Mouse (Mus musculus): ENCODE data around the gene Twf2. TPM values are rescaled to one million over a fixed set of nuclear protein-coding genes. Genes with fewer than 3 reads are reported as not detected.
A peak's percentile ranks its signal among the peaks of the same experiment; 100 is the strongest.

Gene Twf2
- polyA plus RNA-seq, 1 experiment from 2014 or later: 54.8 TPM

- H3K27ac ChIP-seq (replicated peaks): no peak overlapping the region
- ATAC-seq (replicated peaks): no peak
- no peak overlapping the region for H3K4me3 ChIP-seq
- H3K4me1 ChIP-seq: no peaks in the 10 kb centered on the region
- no peaks in the 10 kb centered on the region for H3K9me3 ChIP-seq
- no peak overlapping the region for H3K9ac ChIP-seq (replicated peaks)
- no peaks in the 10 kb centered on the region for H3K27me3 ChIP-seq
- H3K36me3 ChIP-seq: peaks cover 98% of the 10 kb centered on the region
- 93% methylated on average over 5 of the region's 5 CpGs for WGBS
- no peak overlapping the region for H3K4me2 ChIP-seq (replicated peaks)
Observed at GRCm38 (mm10) chr9:106183996-106184395, 18.9 kb upstream of the Twf2 start.

GRCm38 (mm10) chr9:106191355-106191754 is 11.6 kb upstream of the Twf2 start:
- 97% methylated on average over 1 of the region's 1 CpGs for WGBS
- Histone ChIP-seq H3K27ac (replicated peaks) (no peak overlapping the region), H3K9me3 (no peaks in the 10 kb centered on the region), H3K4me1 (no peaks in the 10 kb centered on the region), H3K4me2 (replicated peaks) (no peak overlapping the region), H3K36me3 (peaks cover 55% of the 10 kb centered on the region), H3K4me3 (no peak overlapping the region), H3K27me3 (no peaks in the 10 kb centered on the region), H3K9ac (replicated peaks) (no peak overlapping the region)
- no peak for ATAC-seq (replicated peaks)

- 93% methylated on average over 8 of the region's 8 CpGs for WGBS
- no peak for ATAC-seq (replicated peaks)
- H3K9me3 ChIP-seq: no peaks in the 10 kb centered on the region
- no peaks in the 10 kb centered on the region for H3K4me1 ChIP-seq
- no peak overlapping the region for H3K27ac ChIP-seq (replicated peaks)
- H3K4me2 ChIP-seq (replicated peaks): no peak overlapping the region
- H3K27me3 ChIP-seq: no peaks in the 10 kb centered on the region
- no peak overlapping the region for H3K4me3 ChIP-seq
- H3K9ac ChIP-seq (replicated peaks): no peak overlapping the region
- peaks cover 48% of the 10 kb centered on the region for H3K36me3 ChIP-seq
Observed at GRCm38 (mm10) chr9:106192024-106192423, 10.9 kb upstream of the Twf2 start.

GRCm38 (mm10) chr9:106192998-106193397 is 9.9 kb upstream of the Twf2 start:
- Histone ChIP-seq H3K9me3 (no peaks in the 10 kb centered on the region), H3K9ac (replicated peaks) (no peak overlapping the region), H3K4me1 (no peaks in the 10 kb centered on the region), H3K4me2 (replicated peaks) (no peak overlapping the region), H3K4me3 (no peak overlapping the region), H3K27ac (replicated peaks) (no peak overlapping the region), H3K27me3 (no peaks in the 10 kb centered on the region), H3K36me3 (peaks cover 39% of the 10 kb centered on the region)
- ATAC-seq (replicated peaks): no peak
- 97% methylated on average over 1 of the region's 1 CpGs for WGBS

GRCm38 (mm10) chr9:106193930-106194807 is 8.7 kb upstream of the Twf2 start:
- H3K36me3 ChIP-seq: peaks cover 27% of the 10 kb centered on the region
- 91% methylated on average over 8 of the region's 8 CpGs for WGBS
- no peak for ATAC-seq (replicated peaks)

GRCm38 (mm10) chr9:106195693-106196092 is 7.2 kb upstream of the Twf2 start:
- no peak for ATAC-seq (replicated peaks)
- no peak overlapping the region for H3K4me2 ChIP-seq (replicated peaks)

More at GRCm38 (mm10) chr9:106193930-106194807, 8.7 kb upstream of the Twf2 start:
- no peaks in the 10 kb centered on the region for H3K27me3 ChIP-seq
- no peak overlapping the region for H3K4me3 ChIP-seq
- H3K4me1 ChIP-seq: peaks cover 7% of the 10 kb centered on the region
- H3K27ac ChIP-seq (replicated peaks): no peak overlapping the region
- H3K4me2 ChIP-seq (replicated peaks): no peak overlapping the region
- no peaks in the 10 kb centered on the region for H3K9me3 ChIP-seq
- H3K9ac ChIP-seq (replicated peaks): no peak overlapping the region

GRCm38 (mm10) chr9:106197081-106197713 is 5.7 kb upstream of the Twf2 start:
- ATAC-seq (replicated peaks): no peak
- Histone ChIP-seq H3K4me2 (replicated peaks) (no peak overlapping the region), H3K27me3 (peaks cover 7% of the 10 kb centered on the region; the same call in 1 of the 2 replicates), H3K27ac (replicated peaks) (no peak overlapping the region), H3K9ac (replicated peaks) (no peak overlapping the region), H3K36me3 (no peaks in the 10 kb centered on the region), H3K9me3 (no peaks in the 10 kb centered on the region), H3K4me1 (peaks cover 13% of the 10 kb centered on the region), H3K4me3 (no peak overlapping the region)
- 90% methylated on average over 3 of the region's 3 CpGs for WGBS

More at GRCm38 (mm10) chr9:106195693-106196092, 7.2 kb upstream of the Twf2 start:
- no peak overlapping the region for H3K4me3 ChIP-seq
- no peaks in the 10 kb centered on the region for H3K9me3 ChIP-seq
- H3K27me3 ChIP-seq: peaks cover 7% of the 10 kb centered on the region; the same call in 1 of the 2 replicates
- no peak overlapping the region for H3K27ac ChIP-seq (replicated peaks)
- 80% methylated on average over 8 of the region's 8 CpGs for WGBS
- H3K36me3 ChIP-seq: peaks cover 12% of the 10 kb centered on the region
- H3K4me1 ChIP-seq: peaks cover 11% of the 10 kb centered on the region
- H3K9ac ChIP-seq (replicated peaks): no peak overlapping the region

GRCm38 (mm10) chr9:106197732-106198131 is 5.2 kb upstream of the Twf2 start:
- peaks cover 15% of the 10 kb centered on the region for H3K4me1 ChIP-seq
- WGBS: 95% methylated on average over 9 of the region's 9 CpGs
- H3K9me3 ChIP-seq: no peaks in the 10 kb centered on the region
- H3K4me3 ChIP-seq: no peak overlapping the region
- H3K27me3 ChIP-seq: peaks cover 7% of the 10 kb centered on the region; the same call in 1 of the 2 replicates
- H3K36me3 ChIP-seq: no peaks in the 10 kb centered on the region
- H3K4me2 ChIP-seq (replicated peaks): no peak overlapping the region
- H3K27ac ChIP-seq (replicated peaks): no peak overlapping the region
- H3K9ac ChIP-seq (replicated peaks): no peak overlapping the region
- no peak for ATAC-seq (replicated peaks)

GRCm38 (mm10) chr9:106198962-106199458 is 3.9 kb upstream of the Twf2 start:
- Histone ChIP-seq H3K27me3 (peaks cover 7% of the 10 kb centered on the region; the same call in 1 of the 2 replicates), H3K9ac (replicated peaks) (peak overlapping the region; percentile 51), H3K27ac (replicated peaks) (no peak overlapping the region), H3K9me3 (no peaks in the 10 kb centered on the region), H3K4me2 (replicated peaks) (peak overlapping the region; percentile 63), H3K36me3 (no peaks in the 10 kb centered on the region), H3K4me1 (peaks cover 23% of the 10 kb centered on the region), H3K4me3 (peak overlapping the region; percentile 50)
- ATAC-seq (replicated peaks): peak; percentile 24
- WGBS: under 1% methylated on average over 49 of the region's 51 CpGs

GRCm38 (mm10) chr9:106199535-106200272 is 3.2 kb upstream of the Twf2 start, which contains the start of gene Ppm1m:
Gene Ppm1m (minus strand): TSS chr9:106199746.
- 42% methylated on average over 18 of the region's 18 CpGs for WGBS

GRCm38 (mm10) chr9:106201895-106202294 is 1.0 kb upstream of the Twf2 start:
- peaks cover 38% of the 10 kb centered on the region for H3K4me1 ChIP-seq
- H3K36me3 ChIP-seq: no peaks in the 10 kb centered on the region
- WGBS: 78% methylated on average over 3 of the region's 3 CpGs
- peak overlapping the region; percentile 62; the same call in 1 of the 2 replicates for H3K4me2 ChIP-seq (replicated peaks)
- peak overlapping the region; percentile 65 for H3K4me3 ChIP-seq
- no peak overlapping the region for H3K9ac ChIP-seq (replicated peaks)
- ATAC-seq (replicated peaks): no peak
- no peaks in the 10 kb centered on the region for H3K9me3 ChIP-seq
- H3K27me3 ChIP-seq: peaks cover 7% of the 10 kb centered on the region; the same call in 1 of the 2 replicates
- H3K27ac ChIP-seq (replicated peaks): no peak overlapping the region

More at GRCm38 (mm10) chr9:106199535-106200272, 3.2 kb upstream of the Twf2 start, which contains the start of gene Ppm1m:
- peak within 1 kb of the TSS; percentile 51 for H3K9ac ChIP-seq (replicated peaks)
- H3K27ac ChIP-seq (replicated peaks): no peak within 1 kb of the TSS
- peak; percentile 10; the same call in 1 of the 2 replicates for ATAC-seq (replicated peaks)
- H3K9me3 ChIP-seq: no peaks in the 10 kb centered on the region
- peak within 1 kb of the TSS; percentile 50 for H3K4me3 ChIP-seq
- H3K4me2 ChIP-seq (replicated peaks): peak within 1 kb of the TSS; percentile 63
- H3K4me1 ChIP-seq: peaks cover 30% of the 10 kb centered on the region
- H3K27me3 ChIP-seq: peaks cover 7% of the 10 kb centered on the region; the same call in 1 of the 2 replicates
- no peaks in the 10 kb centered on the region for H3K36me3 ChIP-seq

All from forebrain, embryonic 15.5 days (tissue).